Mouse (Mus musculus): Measurements from ENCODE around the gene Dcp1a. TPM values are rescaled to one million over a fixed set of nuclear protein-coding genes. Genes with fewer than 3 reads are reported as not detected.
A peak's percentile ranks its signal among the peaks of the same experiment; 100 is the strongest.

The Dcp1a gene
- polyA plus RNA-seq (2015; fragmentation: Nextera tagmentation; extraction: Ambion mirVana): 2.9 and 3.3 TPM in 2 replicates

DNA sequence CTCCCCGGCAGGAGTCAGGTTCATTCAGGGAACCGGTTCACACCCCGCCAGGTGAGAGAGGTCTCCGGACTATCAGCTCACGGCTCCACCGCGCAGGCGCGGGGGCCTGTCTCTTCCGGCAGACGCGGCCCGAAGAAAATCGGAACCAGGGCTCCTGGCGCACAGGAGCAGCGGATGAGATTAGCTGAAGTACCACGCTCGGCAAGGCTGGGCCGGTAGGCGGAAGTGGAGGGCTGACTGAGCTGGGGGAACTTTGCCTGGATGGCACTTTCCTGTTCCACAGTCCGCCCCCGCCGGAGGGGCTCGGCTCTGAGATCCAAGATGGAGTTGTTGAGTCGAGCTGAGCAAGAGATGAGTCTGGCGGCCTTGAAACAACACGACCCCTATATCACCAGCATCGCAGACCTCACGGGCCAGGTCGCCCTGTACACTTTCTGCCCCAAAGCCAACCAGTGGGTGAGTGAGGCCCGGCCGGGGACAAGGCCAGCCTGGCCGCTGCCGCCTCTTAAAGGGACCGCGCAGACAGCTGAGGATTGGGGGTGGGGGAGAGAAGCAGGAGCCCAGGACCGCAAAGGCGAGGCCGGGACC is at the start of gene Dcp1a:
Dcp1a (plus strand) TSS at position 175 of the 588 bp plus-strand sequence.
- ATAC-seq: peak; percentile 100
- peak; percentile 95 for DNase-seq
- TF ChIP-seq CTCF (IDR thresholded peaks at IDR 0.05; ENCODE audit: low read depth) (0 out of 2 replicates have a peak, but pooled peaks have one; percentile 30), EP300 (IDR thresholded peaks at IDR 0.05; ENCODE audit: low read depth) (no peak)
- peak within 1 kb of the TSS; percentile 88 for H3K4me2 ChIP-seq (ENCODE audit: low read depth, low read length)
- H3K27ac ChIP-seq (ENCODE audit: low read depth): peak within 1 kb of the TSS; percentile 85
- peak within 1 kb of the TSS; percentile 93 for H3K9ac ChIP-seq (replicated peaks)
- H3K36me3 ChIP-seq (replicated peaks; ENCODE audit: insufficient read depth, low read length): peaks cover 18% of the 10 kb centered on the region
- H3K27me3 ChIP-seq (ENCODE audit: insufficient read depth, low read length): no peaks in the 10 kb centered on the region
- peak within 1 kb of the TSS; percentile 98 for H3K4me3 ChIP-seq (ENCODE audit: low read depth, low read length)
- H3K4me1 ChIP-seq (ENCODE audit: insufficient read depth): peaks cover 8% of the 10 kb centered on the region; the same call in 1 of the 2 replicates
- under 1% methylated on average over 39 of the region's 39 CpGs for WGBS (ENCODE audit: insufficient replicate concordance)
- no peaks in the 10 kb centered on the region for H3K9me3 ChIP-seq (ENCODE audit: low read length)

DNA sequence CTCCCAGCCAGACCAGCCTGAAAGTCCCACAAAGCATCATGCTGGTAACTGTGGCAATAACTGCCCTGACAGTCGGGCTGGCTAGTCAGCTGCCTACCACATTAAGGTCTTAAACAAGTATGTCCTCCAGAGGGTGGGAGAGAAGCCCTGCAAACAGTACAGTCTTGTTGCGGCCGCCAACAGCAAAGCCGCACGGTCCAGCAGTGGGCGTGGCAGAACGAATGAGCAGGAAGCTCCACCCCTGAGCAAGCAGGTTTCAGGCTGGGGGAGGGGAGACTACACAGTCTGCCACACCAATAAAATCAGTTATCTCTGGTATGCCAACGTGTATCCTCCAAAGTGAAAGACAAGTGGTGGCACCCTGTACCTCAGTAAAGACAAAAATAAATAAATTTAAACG is 49.7 kb upstream of the Dcp1a start:
- no peak overlapping the region for H3K27ac ChIP-seq (ENCODE audit: low read depth)
- TF ChIP-seq EP300 (IDR thresholded peaks at IDR 0.05; ENCODE audit: low read depth) (no peak), CTCF (IDR thresholded peaks at IDR 0.05; ENCODE audit: low read depth) (no peak)
- H3K36me3 ChIP-seq (replicated peaks; ENCODE audit: insufficient read depth, low read length): no peaks in the 10 kb centered on the region
- H3K9ac ChIP-seq (replicated peaks): no peak overlapping the region
- H3K27me3 ChIP-seq (ENCODE audit: insufficient read depth, low read length): no peaks in the 10 kb centered on the region
- 0 out of 2 replicates have a peak, but pooled peaks cover 2% of the 10 kb centered on the region for H3K4me1 ChIP-seq (ENCODE audit: insufficient read depth)
- DNase-seq: no peak
- H3K4me3 ChIP-seq (ENCODE audit: low read depth, low read length): no peak overlapping the region
- WGBS (ENCODE audit: insufficient replicate concordance): 51% methylated on average over 9 of the region's 9 CpGs
- H3K4me2 ChIP-seq (ENCODE audit: low read depth, low read length): no peak overlapping the region
- H3K9me3 ChIP-seq (ENCODE audit: low read length): no peaks in the 10 kb centered on the region
- no peak for ATAC-seq

DNA sequence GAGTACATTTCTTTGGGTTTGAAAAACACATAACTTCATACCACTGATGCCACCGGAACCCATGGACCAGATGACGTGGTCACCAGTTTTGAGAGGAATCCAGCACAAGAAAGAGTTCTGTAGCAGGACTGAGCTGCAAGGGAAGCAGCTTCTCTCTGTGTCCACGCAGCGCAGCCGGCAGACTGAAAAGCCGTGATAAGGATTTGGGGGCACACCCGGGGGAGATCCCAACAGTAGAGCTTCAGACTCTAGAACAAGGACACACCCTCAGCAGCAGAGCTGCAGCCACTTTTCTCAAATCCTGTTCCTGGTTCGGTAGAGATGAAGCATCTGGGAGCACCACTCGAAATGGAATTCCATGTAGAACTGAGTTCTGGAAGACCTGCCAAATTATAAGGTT is 49.3 kb upstream of the Dcp1a start:
- Histone ChIP-seq H3K4me1 (ENCODE audit: insufficient read depth) (0 out of 2 replicates have a peak, but pooled peaks cover 2% of the 10 kb centered on the region), H3K27ac (ENCODE audit: low read depth) (no peak overlapping the region), H3K9ac (replicated peaks) (no peak overlapping the region), H3K27me3 (ENCODE audit: insufficient read depth, low read length) (no peaks in the 10 kb centered on the region), H3K9me3 (ENCODE audit: low read length) (no peaks in the 10 kb centered on the region), H3K4me2 (ENCODE audit: low read depth, low read length) (no peak overlapping the region), H3K36me3 (replicated peaks; ENCODE audit: insufficient read depth, low read length) (no peaks in the 10 kb centered on the region), H3K4me3 (ENCODE audit: low read depth, low read length) (no peak overlapping the region)
- TF ChIP-seq EP300 (IDR thresholded peaks at IDR 0.05; ENCODE audit: low read depth) (no peak), CTCF (IDR thresholded peaks at IDR 0.05; ENCODE audit: low read depth) (no peak)
- DNase-seq: no peak
- WGBS (ENCODE audit: insufficient replicate concordance): 72% methylated on average over 9 of the region's 9 CpGs
- ATAC-seq: no peak

DNA sequence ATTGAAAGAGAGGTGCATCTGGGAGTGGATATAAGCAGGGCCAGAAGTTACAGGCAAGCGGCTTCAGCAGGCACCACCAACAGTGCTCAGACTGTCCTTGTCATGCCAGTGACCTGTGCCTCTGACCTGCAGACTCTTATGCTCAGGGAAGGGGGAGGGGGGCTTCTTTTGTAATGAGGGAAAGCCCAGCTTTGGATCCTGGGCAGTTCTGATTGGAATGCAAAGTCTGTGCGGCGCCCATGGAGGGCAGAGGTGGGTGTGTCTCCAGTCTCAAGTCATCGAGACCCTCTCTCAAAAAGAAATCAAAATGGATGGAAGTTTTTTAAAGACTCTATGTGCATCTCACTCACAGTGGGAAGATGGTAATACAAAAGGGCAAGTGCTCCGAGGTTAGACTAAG is 48.9 kb upstream of the Dcp1a start:
- DNase-seq: no peak
- Histone ChIP-seq H3K4me1 (ENCODE audit: insufficient read depth) (0 out of 2 replicates have a peak, but pooled peaks cover 2% of the 10 kb centered on the region), H3K36me3 (replicated peaks; ENCODE audit: insufficient read depth, low read length) (no peaks in the 10 kb centered on the region), H3K9me3 (ENCODE audit: low read length) (no peaks in the 10 kb centered on the region), H3K9ac (replicated peaks) (no peak overlapping the region), H3K4me2 (ENCODE audit: low read depth, low read length) (no peak overlapping the region), H3K4me3 (ENCODE audit: low read depth, low read length) (no peak overlapping the region), H3K27me3 (ENCODE audit: insufficient read depth, low read length) (no peaks in the 10 kb centered on the region), H3K27ac (ENCODE audit: low read depth) (no peak overlapping the region)
- ATAC-seq: no peak
- TF ChIP-seq EP300 (IDR thresholded peaks at IDR 0.05; ENCODE audit: low read depth): no peak
- no peak for TF ChIP-seq CTCF (IDR thresholded peaks at IDR 0.05; ENCODE audit: low read depth)
- 75% methylated on average over 5 of the region's 5 CpGs for WGBS (ENCODE audit: insufficient replicate concordance)

DNA sequence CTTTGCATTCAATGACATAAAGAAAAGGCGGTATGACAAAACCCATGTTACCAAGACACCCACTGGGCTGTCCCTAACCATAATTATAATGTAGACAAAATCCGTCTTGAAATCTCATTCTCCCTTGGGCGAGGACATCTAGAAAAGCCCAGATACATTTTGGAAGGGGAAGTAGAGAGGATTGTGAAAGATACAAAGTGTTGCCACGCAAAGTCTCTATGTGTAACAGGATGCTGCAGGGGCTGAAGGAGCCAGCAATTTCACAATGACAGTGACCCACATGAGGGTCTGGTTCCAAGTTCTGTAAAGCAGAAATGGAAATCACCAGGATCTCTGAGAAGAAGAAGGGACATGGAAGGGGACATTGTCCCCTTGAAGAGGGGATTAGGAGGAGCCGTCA is 44.0 kb upstream of the Dcp1a start:
- Histone ChIP-seq H3K27ac (ENCODE audit: low read depth) (no peak overlapping the region), H3K9ac (replicated peaks) (no peak overlapping the region), H3K4me1 (ENCODE audit: insufficient read depth) (no peaks in the 10 kb centered on the region), H3K27me3 (ENCODE audit: insufficient read depth, low read length) (no peaks in the 10 kb centered on the region), H3K4me3 (ENCODE audit: low read depth, low read length) (no peak overlapping the region), H3K9me3 (ENCODE audit: low read length) (no peaks in the 10 kb centered on the region), H3K36me3 (replicated peaks; ENCODE audit: insufficient read depth, low read length) (no peaks in the 10 kb centered on the region), H3K4me2 (ENCODE audit: low read depth, low read length) (no peak overlapping the region)
- peak; percentile 21 for DNase-seq
- no peak for TF ChIP-seq CTCF (IDR thresholded peaks at IDR 0.05; ENCODE audit: low read depth)
- TF ChIP-seq EP300 (IDR thresholded peaks at IDR 0.05; ENCODE audit: low read depth): no peak
- peak; percentile 31; the same call in 1 of the 2 replicates for ATAC-seq
- 66% methylated on average over 5 of the region's 5 CpGs for WGBS (ENCODE audit: insufficient replicate concordance)

DNA sequence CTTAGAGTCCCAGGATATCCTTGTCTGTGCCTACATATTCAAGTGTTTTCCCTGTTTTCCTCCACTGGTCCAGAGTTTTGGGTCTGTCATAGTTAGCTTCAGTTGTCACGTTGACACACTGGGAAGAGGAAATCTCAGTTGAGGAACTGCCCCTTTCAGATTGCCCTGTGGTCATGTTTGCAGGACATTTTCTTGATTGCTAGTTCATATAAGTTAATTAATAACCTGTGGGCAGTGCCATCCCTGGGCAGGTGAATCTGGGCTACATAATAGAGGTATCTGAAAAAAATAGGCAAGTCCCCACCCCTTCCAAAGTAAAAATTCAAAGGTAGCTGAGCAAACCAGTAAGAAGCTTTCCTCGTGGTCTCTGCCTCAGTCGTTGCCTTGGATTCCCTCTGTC is 39.4 kb upstream of the Dcp1a start:
- Histone ChIP-seq H3K36me3 (replicated peaks; ENCODE audit: insufficient read depth, low read length) (no peaks in the 10 kb centered on the region), H3K4me2 (ENCODE audit: low read depth, low read length) (no peak overlapping the region), H3K4me3 (ENCODE audit: low read depth, low read length) (no peak overlapping the region), H3K9ac (replicated peaks) (no peak overlapping the region), H3K27ac (ENCODE audit: low read depth) (no peak overlapping the region), H3K27me3 (ENCODE audit: insufficient read depth, low read length) (no peaks in the 10 kb centered on the region), H3K9me3 (ENCODE audit: low read length) (no peaks in the 10 kb centered on the region), H3K4me1 (ENCODE audit: insufficient read depth) (no peaks in the 10 kb centered on the region)
- no peak for TF ChIP-seq EP300 (IDR thresholded peaks at IDR 0.05; ENCODE audit: low read depth)
- TF ChIP-seq CTCF (IDR thresholded peaks at IDR 0.05; ENCODE audit: low read depth): no peak
- DNase-seq (no peak), ATAC-seq (no peak)
- 49% methylated on average over 3 of the region's 3 CpGs for WGBS (ENCODE audit: insufficient replicate concordance)

Data from liver, postnatal 0 days (tissue).